Mouse (Mus musculus) liver, adult 2 months (tissue): ENCODE results near the gene Dhx37. TPM values are rescaled to one million over a fixed set of nuclear protein-coding genes. Genes with fewer than 3 reads are reported as not detected.

Source experiments
- DNase-seq: peaks from one replicate; pipeline ENCODE4 v3.0.0-alpha.2; 2011; ENCODE audit warnings: low read depth, low spot score; ENCODE audit errors: extremely low read depth
- H3K27ac ChIP-seq: fragments of 200-500 bp; replicated peaks from 2 replicates; pipeline ENCODE4 v1.5.1; 2012; ENCODE audit warnings: low read depth, mild to moderate bottlenecking, control low read depth, inconsistent platforms, low read length; ENCODE audit not compliant: insufficient read depth
- H3K27me3 ChIP-seq: fragments of 200-500 bp; 2 replicates; pipeline ENCODE4 v1.6.1; 2012; ENCODE audit warnings: mild to moderate bottlenecking, moderate library complexity, low read length, inconsistent platforms; ENCODE audit not compliant: control insufficient read depth, insufficient read depth
- H3K36me3 ChIP-seq: fragments of 200-500 bp; 2 replicates; pipeline ENCODE4 v1.6.1; 2012; ENCODE audit warnings: low read length, inconsistent platforms; ENCODE audit not compliant: control insufficient read depth, insufficient read depth
- H3K4me1 ChIP-seq: fragments of 200-500 bp; 2 replicates; pipeline ENCODE4 v1.6.1; 2011; ENCODE audit warnings: low read length; ENCODE audit not compliant: control insufficient read depth, insufficient read depth
- H3K4me3 ChIP-seq: fragments of 200-500 bp; 2 replicates; pipeline ENCODE4 v1.5.1; 2011; ENCODE audit warnings: low read depth, mild to moderate bottlenecking, control low read depth, low read length, moderate library complexity; ENCODE audit not compliant: insufficient read depth
- H3K79me2 ChIP-seq: fragments of 200-500 bp; 2 replicates; pipeline ENCODE4 v1.6.1; 2012; ENCODE audit warnings: inconsistent platforms, mild to moderate bottlenecking, low read length, moderate library complexity; ENCODE audit not compliant: control insufficient read depth, insufficient read depth
- H3K9ac ChIP-seq: fragments of 200-500 bp; 2 replicates; pipeline ENCODE4 v1.6.1; 2012; ENCODE audit warnings: low read depth, mild to moderate bottlenecking, control low read depth, inconsistent platforms, low read length
- CTCF ChIP-seq: fragments of 200-500 bp; IDR thresholded peaks from 2 replicates; pipeline ENCODE4 v1.5.1; 2011; ENCODE audit warnings: low read depth, low read length, control low read depth
- POLR2A ChIP-seq: fragments of 200-500 bp; IDR thresholded peaks from 2 replicates; pipeline ENCODE4 v1.6.1; 2011; ENCODE audit warnings: low read length, control low read depth; ENCODE audit not compliant: insufficient read depth; ENCODE audit errors: extremely low read depth
- WGBS: fragments of 180-500 bp; shearing (Covaris S2); methylation state at CpG from one replicate; pipeline ENCODE4 v1.1.7; 2018; 5-methylcytosine and 5-hydroxymethylcytosine counted together
- polyA plus RNA-seq: library from polyadenylated mRNA; depleted of rRNA; stranded (reverse); fragments of >200 nt; gene quantifications from 2 replicates; pipeline ENCODE4 v1.2.3, GENCODE M21; 2012
- total RNA-seq: library from RNA; depleted of rRNA; stranded (reverse); fragments of >200 nt; gene quantifications from 2 replicates; pipeline ENCODE4 v1.2.3, GENCODE M21; 2014

Gene Dhx37
- total and polyA plus RNA-seq, 2 experiments: 3.8 to 14.0 TPM

- peak; percentile 80 for DNase-seq
- Histone ChIP-seq H3K4me1 (peaks cover 15% of the 10 kb centered on the region), H3K27me3 (no peaks in the 10 kb centered on the region), H3K9ac (0 out of 2 replicates have a peak overlapping the region, but pooled peaks have one; percentile 24), H3K36me3 (no peaks in the 10 kb centered on the region), H3K27ac (peak overlapping the region; percentile 61), H3K79me2 (peaks cover under 1% of the 10 kb centered on the region; the same call in 1 of the 2 replicates), H3K4me3 (no peak overlapping the region)
- WGBS: 27% methylated on average over 4 of the region's 4 CpGs
- TF ChIP-seq POLR2A (no peak), CTCF (no peak)
These were observed 14.7 kb upstream of the Dhx37 start for GRCm38 (mm10) chr5:125448631-125449030.

DNA sequence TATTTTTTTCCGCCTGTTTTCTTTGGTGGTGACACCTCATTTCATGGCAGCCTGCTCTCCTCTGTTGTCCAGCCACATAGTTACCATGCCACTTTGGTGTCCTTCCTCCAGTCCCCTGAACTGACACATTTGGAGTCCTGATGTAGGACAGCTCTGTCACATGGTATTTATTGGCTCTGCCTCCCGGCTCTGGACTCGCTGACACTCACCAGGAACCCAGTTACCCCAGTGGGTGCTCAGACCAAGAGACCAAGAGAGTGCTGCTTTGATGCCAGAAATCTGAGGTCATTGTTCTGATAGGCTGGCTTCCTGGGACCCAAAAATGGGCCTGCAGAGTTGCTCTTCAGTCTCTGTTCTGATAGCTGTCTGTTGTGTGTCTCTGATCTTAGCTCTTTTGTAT, 14.1 kb upstream of the Dhx37 start:
- no peaks in the 10 kb centered on the region for H3K27me3 ChIP-seq
- H3K79me2 ChIP-seq: peaks cover 3% of the 10 kb centered on the region; the same call in 1 of the 2 replicates
- peak; percentile 93 for DNase-seq
- H3K27ac ChIP-seq: peak overlapping the region; percentile 61
- no peak overlapping the region for H3K9ac ChIP-seq
- no peak overlapping the region for H3K4me3 ChIP-seq
- no peak for TF ChIP-seq POLR2A
- TF ChIP-seq CTCF: no peak
- WGBS: 32% methylated on average over 3 of the region's 3 CpGs
- H3K4me1 ChIP-seq: peaks cover 13% of the 10 kb centered on the region
- H3K36me3 ChIP-seq: no peaks in the 10 kb centered on the region

- Histone ChIP-seq H3K4me3 (no peak overlapping the region), H3K4me1 (peaks cover 9% of the 10 kb centered on the region), H3K27ac (no peak overlapping the region), H3K27me3 (no peaks in the 10 kb centered on the region), H3K79me2 (peaks cover 8% of the 10 kb centered on the region; the same call in 1 of the 2 replicates), H3K9ac (no peak overlapping the region), H3K36me3 (no peaks in the 10 kb centered on the region)
- WGBS: 90% methylated on average over 7 of the region's 7 CpGs
- TF ChIP-seq POLR2A (no peak), CTCF (no peak)
- no peak for DNase-seq
These were observed 12.4 kb upstream of the Dhx37 start for GRCm38 (mm10) chr5:125446344-125446743.

DNA sequence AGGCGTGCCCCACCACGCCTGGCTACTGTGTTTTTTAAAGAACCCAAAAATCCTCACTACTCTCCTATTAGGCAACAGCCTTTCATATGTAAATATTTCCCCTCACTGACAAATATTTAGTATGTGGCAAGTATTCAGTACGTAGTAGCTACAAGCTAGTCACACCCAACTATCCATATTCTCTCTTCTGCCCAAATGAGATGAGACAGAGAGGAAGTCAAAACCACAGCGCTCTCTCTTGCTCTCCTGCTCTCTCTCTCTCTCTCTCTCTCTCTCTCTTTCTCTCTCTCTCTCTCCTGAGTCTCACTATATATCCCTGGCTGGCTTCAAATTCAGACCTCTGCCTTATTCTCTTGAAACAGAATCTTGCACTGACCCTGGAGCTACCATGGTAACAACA, 10.6 kb upstream of the Dhx37 start:
- Histone ChIP-seq H3K4me1 (peaks cover 9% of the 10 kb centered on the region), H3K27ac (no peak overlapping the region), H3K4me3 (no peak overlapping the region), H3K79me2 (peaks cover 8% of the 10 kb centered on the region; the same call in 1 of the 2 replicates), H3K9ac (no peak overlapping the region), H3K27me3 (no peaks in the 10 kb centered on the region), H3K36me3 (no peaks in the 10 kb centered on the region)
- WGBS: 31% methylated on average over 4 of the region's 4 CpGs
- TF ChIP-seq CTCF: no peak
- no peak for TF ChIP-seq POLR2A
- DNase-seq: peak; percentile 32

GRCm38 (mm10) chr5:125443915-125444314, 10.0 kb upstream of the Dhx37 start:
- no peak for DNase-seq
- Histone ChIP-seq H3K27ac (no peak overlapping the region), H3K4me3 (no peak overlapping the region), H3K36me3 (no peaks in the 10 kb centered on the region), H3K27me3 (no peaks in the 10 kb centered on the region), H3K79me2 (peaks cover 8% of the 10 kb centered on the region; the same call in 1 of the 2 replicates), H3K9ac (no peak overlapping the region), H3K4me1 (peaks cover 7% of the 10 kb centered on the region)
- no peak for TF ChIP-seq POLR2A
- no peak for TF ChIP-seq CTCF
- 63% methylated on average over 3 of the region's 3 CpGs for WGBS

- H3K79me2 ChIP-seq: peaks cover 8% of the 10 kb centered on the region; the same call in 1 of the 2 replicates
- no peaks in the 10 kb centered on the region for H3K27me3 ChIP-seq
- peaks cover 7% of the 10 kb centered on the region; the same call in 1 of the 2 replicates for H3K4me1 ChIP-seq
- TF ChIP-seq POLR2A (no peak), CTCF (peak; percentile 28; the same call in 1 of the 2 replicates)
- H3K9ac ChIP-seq: no peak overlapping the region
- WGBS: 91% methylated on average over 5 of the region's 5 CpGs
- DNase-seq: no peak
- H3K27ac ChIP-seq: no peak overlapping the region
- no peaks in the 10 kb centered on the region for H3K36me3 ChIP-seq
- H3K4me3 ChIP-seq: no peak overlapping the region
These were observed 9.4 kb upstream of the Dhx37 start for GRCm38 (mm10) chr5:125443335-125443734.
